Mouse (Mus musculus) frontal cortex, postnatal 14 days (tissue): Measurements from ENCODE around the gene Rsad1.

Source experiments
- DNase-seq, 2 experiments: peaks; one replicate each; pipeline ENCODE4 v3.0.0; 2022; ENCODE audit warnings: low spot score in 2 of 2

The Rsad1 gene

GRCm38 (mm10) chr11:94548888-94549690, at the start of gene Rsad1:
Gene Rsad1, minus strand, starts transcription at chr11:94549255.
- DNase-seq, result peak; percentile 91 to 95

GRCm38 (mm10) chr11:94598437-94599120, 49.5 kb upstream of the Rsad1 start:
- no peak for DNase-seq

GRCm38 (mm10) chr11:94597319-94597718, 48.3 kb upstream of the Rsad1 start:
- no peak for DNase-seq

- no peak for DNase-seq
Observed at GRCm38 (mm10) chr11:94596311-94596852, 47.3 kb upstream of the Rsad1 start.

- DNase-seq, result no peak
Observed at GRCm38 (mm10) chr11:94587511-94587910, 38.5 kb upstream of the Rsad1 start.

- no peak for DNase-seq
Observed at GRCm38 (mm10) chr11:94585091-94585490, 36.0 kb upstream of the Rsad1 start.

- DNase-seq, result no peak
Observed at GRCm38 (mm10) chr11:94580111-94580740, 31.2 kb upstream of the Rsad1 start.

GRCm38 (mm10) chr11:94576361-94576760, 27.3 kb upstream of the Rsad1 start:
- DNase-seq, result no peak

- DNase-seq, result no peak
Observed at GRCm38 (mm10) chr11:94575036-94575435, 26.0 kb upstream of the Rsad1 start.

GRCm38 (mm10) chr11:94574560-94574959, 25.5 kb upstream of the Rsad1 start:
- DNase-seq, result no peak

GRCm38 (mm10) chr11:94571850-94572249, 22.8 kb upstream of the Rsad1 start:
- DNase-seq, result no peak

GRCm38 (mm10) chr11:94570612-94571011, 21.6 kb upstream of the Rsad1 start:
- DNase-seq, result no peak

GRCm38 (mm10) chr11:94567326-94567725, 18.3 kb upstream of the Rsad1 start:
- no peak for DNase-seq

- no peak for DNase-seq
Observed at GRCm38 (mm10) chr11:94566534-94566933, 17.5 kb upstream of the Rsad1 start.

GRCm38 (mm10) chr11:94565151-94565479, 16.1 kb upstream of the Rsad1 start:
- DNase-seq, result no peak

- DNase-seq, result no peak
Observed at GRCm38 (mm10) chr11:94564437-94565150, 15.5 kb upstream of the Rsad1 start, which contains the start of gene Chad. Gene Chad, plus strand, starts transcription at chr11:94565047.

- no peak for DNase-seq
Observed at GRCm38 (mm10) chr11:94563821-94564220, 14.8 kb upstream of the Rsad1 start.

- DNase-seq, result no peak
Observed at GRCm38 (mm10) chr11:94563383-94563782, 14.3 kb upstream of the Rsad1 start.

- no peak for DNase-seq
Observed at GRCm38 (mm10) chr11:94558226-94558625, 9.2 kb upstream of the Rsad1 start.

- DNase-seq, result no peak
Observed at GRCm38 (mm10) chr11:94550442-94550744, 1.3 kb upstream of the Rsad1 start.

GRCm38 (mm10) chr11:94549691-94550441, 811 bp upstream of the Rsad1 start:
- DNase-seq, result no peak
